17 mouse cellular contexts compared by ENCODE assay signal in genomic region chr10:21529098-21529749, GRCm38 (mm10).
DNase-seq lines count a peak whose midpoint lies in the region; ATAC-seq and TF ChIP-seq lines count a peak whose summit lies in the region.
"Had no signal": no experiment of that assay in that cellular context is flagged by ENCODE, and none has a peak within 500 bp of the region (broad histone marks: within the 10 kb centered on the region; RNA-seq: fewer than 3 reads in every experiment).

No protein-coding gene starts in this region.

- H3K9me3 ChIP-seq in forebrain, postnatal 0 days (ENCODE audit: low read length): no peaks in the 10 kb centered on the region
- H3K9me3 ChIP-seq in forebrain, embryonic 16.5 days (ENCODE audit: control insufficient read depth, low read length): no peaks in the 10 kb centered on the region
- no peaks in the 10 kb centered on the region for H3K9me3 ChIP-seq in lung, embryonic 14.5 days (ENCODE audit: low read depth, low read length)
- H3K9me3 ChIP-seq: limb, embryonic 13.5 days; lung, embryonic 15.5 days; midbrain, embryonic 13.5 days; neural tube, embryonic 12.5 days had no signal

- DNase-seq in forebrain, postnatal 0 days: no peak
- no peak for DNase-seq in lung, embryonic 14.5 days
- no peak for DNase-seq in lung, postnatal 14 days
- DNase-seq in thymus, postnatal 4 days: peak; percentile 67
- no peak for DNase-seq in heart, postnatal 25 days (ENCODE audit: low spot score)
- no peak for DNase-seq in ovary, postnatal 14 days (ENCODE audit: low spot score)
- DNase-seq: cerebellum, adult 9-10 months; heart, postnatal 14 days; kidney, adult 11 months; layer of hippocampus, adult 9-11 months; right cerebral cortex, postnatal 14 days had no signal

- no peak overlapping the region for H3K4me3 ChIP-seq in forebrain, postnatal 0 days (ENCODE audit: low read depth, low read length)
- no peak overlapping the region for H3K4me3 ChIP-seq in forebrain, embryonic 16.5 days (replicated peaks; ENCODE audit: low read length)
- H3K4me3 ChIP-seq in lung, embryonic 14.5 days (ENCODE audit: low read depth, low read length): no peak overlapping the region
- H3K4me3 ChIP-seq: limb, embryonic 13.5 days; lung, embryonic 15.5 days; midbrain, embryonic 13.5 days; neural tube, embryonic 12.5 days had no signal

- H3K4me2 ChIP-seq in forebrain, postnatal 0 days (ENCODE audit: low read depth): no peak overlapping the region
- no peak overlapping the region for H3K4me2 ChIP-seq in forebrain, embryonic 16.5 days (ENCODE audit: low read length)
- no peak overlapping the region for H3K4me2 ChIP-seq in lung, embryonic 14.5 days
- H3K4me2 ChIP-seq: limb, embryonic 13.5 days; lung, embryonic 15.5 days; midbrain, embryonic 13.5 days; neural tube, embryonic 12.5 days had no signal

- no peaks in the 10 kb centered on the region for H3K4me1 ChIP-seq in forebrain, postnatal 0 days (ENCODE audit: insufficient read depth)
- H3K4me1 ChIP-seq in forebrain, embryonic 16.5 days (replicated peaks; ENCODE audit: control insufficient read depth, insufficient read depth, low read length): no peaks in the 10 kb centered on the region
- no peaks in the 10 kb centered on the region for H3K4me1 ChIP-seq in lung, embryonic 14.5 days (ENCODE audit: insufficient read depth)
- H3K4me1 ChIP-seq: lung, embryonic 15.5 days; midbrain, embryonic 13.5 days; neural tube, embryonic 12.5 days had no signal

- H3K36me3 ChIP-seq in forebrain, postnatal 0 days (ENCODE audit: insufficient read depth): no peaks in the 10 kb centered on the region
- no peaks in the 10 kb centered on the region for H3K36me3 ChIP-seq in forebrain, embryonic 16.5 days (ENCODE audit: control insufficient read depth, insufficient read depth)
- H3K36me3 ChIP-seq in lung, embryonic 14.5 days (ENCODE audit: insufficient read depth): no peaks in the 10 kb centered on the region
- H3K36me3 ChIP-seq: limb, embryonic 13.5 days; lung, embryonic 15.5 days; midbrain, embryonic 13.5 days; neural tube, embryonic 12.5 days had no signal

- whole genome bisulfite sequencing in forebrain, postnatal 0 days: 70% methylated on average over 10 of the region's 10 CpGs
- 69% methylated on average over 10 of the region's 10 CpGs for WGBS in forebrain, embryonic 16.5 days
- 66% methylated on average over 10 of the region's 10 CpGs for WGBS in lung, embryonic 14.5 days

- H3K9ac ChIP-seq in forebrain, postnatal 0 days: no peak overlapping the region
- H3K9ac ChIP-seq in forebrain, embryonic 16.5 days (replicated peaks; ENCODE audit: low read depth, low read length): no peak overlapping the region
- no peak overlapping the region for H3K9ac ChIP-seq in lung, embryonic 14.5 days
- H3K9ac ChIP-seq: limb, embryonic 13.5 days; lung, embryonic 15.5 days; midbrain, embryonic 13.5 days; neural tube, embryonic 12.5 days had no signal

- intact Hi-C loops in heart, postnatal 25 days (cut with DNase I): no loop called here

- no peak for ATAC-seq in forebrain, postnatal 0 days
- ATAC-seq in forebrain, embryonic 16.5 days: no peak
- ATAC-seq in lung, embryonic 14.5 days (ENCODE audit: insufficient read depth): no peak
- peak; percentile 32 for ATAC-seq in activated CD4-positive, CD25-positive, alpha-beta regulatory T cell, adult 4 months
- ATAC-seq: midbrain, embryonic 13.5 days had no signal

- TF ChIP-seq CTCF in forebrain, postnatal 0 days (IDR thresholded peaks at IDR 0.05; ENCODE audit: low read depth): peak; percentile 46
- peak; percentile 52 for TF ChIP-seq CTCF in lung, embryonic 14.5 days (IDR thresholded peaks at IDR 0.05; ENCODE audit: low read depth)

- H3K27me3 ChIP-seq in forebrain, postnatal 0 days (ENCODE audit: insufficient read depth, low read length): no peaks in the 10 kb centered on the region
- no peaks in the 10 kb centered on the region for H3K27me3 ChIP-seq in forebrain, embryonic 16.5 days (replicated peaks; ENCODE audit: control insufficient read depth, insufficient read depth, low read length)
- H3K27me3 ChIP-seq in lung, embryonic 14.5 days (ENCODE audit: insufficient read depth, low read length): no peaks in the 10 kb centered on the region
- H3K27me3 ChIP-seq: limb, embryonic 13.5 days; lung, embryonic 15.5 days; midbrain, embryonic 13.5 days; neural tube, embryonic 12.5 days had no signal

- H3K27ac ChIP-seq in forebrain, postnatal 0 days (ENCODE audit: low read depth, low read length): no peak overlapping the region
- H3K27ac ChIP-seq in forebrain, embryonic 16.5 days (ENCODE audit: low read length): no peak overlapping the region
- H3K27ac ChIP-seq in lung, embryonic 14.5 days (ENCODE audit: low read depth): no peak overlapping the region
- H3K27ac ChIP-seq: limb, embryonic 13.5 days; lung, embryonic 15.5 days; midbrain, embryonic 13.5 days; neural tube, embryonic 12.5 days had no signal
